Mouse (Mus musculus): ENCODE results near the gene Prkag2.
"Not testable (repeated sequence)": the region's sequence is repeated elsewhere in the genome, so short reads cannot be mapped to it uniquely, and the experiment has no call there.

Gene Prkag2

DNA sequence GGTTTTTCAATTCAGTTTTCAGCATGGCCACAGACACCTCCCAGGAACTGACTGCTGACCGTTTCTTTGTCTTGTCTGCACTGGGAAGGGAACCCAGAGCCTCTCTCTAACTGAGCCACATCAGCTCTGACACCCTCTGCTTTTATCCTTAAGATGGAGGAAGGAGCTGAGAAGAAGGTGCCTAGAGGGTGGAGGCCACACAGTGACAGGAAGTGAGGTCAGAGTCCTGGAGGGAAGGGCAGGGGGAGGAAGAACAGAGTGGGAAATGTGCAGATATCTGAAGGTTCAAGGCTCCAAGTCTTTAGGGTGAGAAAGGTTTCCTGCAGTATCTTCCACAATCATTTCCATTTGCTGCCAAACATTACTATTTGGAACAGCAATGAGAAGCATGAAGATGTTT is 205.6 kb downstream of the Prkag2 start:
- in situ Hi-C loops (cut with MboI; ENCODE audit: unreplicated experiment in 2 of 2): loop anchor here in 1 of 2 experiments (25.0 kb wide), 1 partner anchor 942 kb away; no protein-coding TSS in a partner anchor

DNA sequence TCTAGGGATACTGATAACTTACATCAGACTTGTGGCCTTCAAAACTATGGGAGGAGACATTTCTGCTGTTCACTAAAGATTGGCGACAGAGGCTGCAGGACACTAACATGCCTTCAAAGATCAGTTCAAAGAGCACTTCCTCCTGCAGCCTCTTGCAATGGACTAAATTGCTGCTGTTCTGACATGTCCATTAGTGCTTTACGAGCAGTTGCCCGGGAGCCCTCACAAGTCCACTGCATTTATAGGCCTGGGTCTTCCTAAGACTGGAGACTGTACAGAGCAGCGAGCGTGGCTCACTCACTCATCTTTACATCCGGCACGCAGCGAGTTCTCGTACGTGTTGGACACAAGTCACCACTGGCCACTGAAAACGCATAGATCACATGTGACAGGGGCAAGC is 208.0 kb downstream of the Prkag2 start:
- in situ Hi-C loops (cut with MboI; ENCODE audit: unreplicated experiment in 2 of 2): loop anchor here in 1 of 2 experiments (25.0 kb wide), 1 partner anchor 945 kb away; no protein-coding TSS in a partner anchor

DNA sequence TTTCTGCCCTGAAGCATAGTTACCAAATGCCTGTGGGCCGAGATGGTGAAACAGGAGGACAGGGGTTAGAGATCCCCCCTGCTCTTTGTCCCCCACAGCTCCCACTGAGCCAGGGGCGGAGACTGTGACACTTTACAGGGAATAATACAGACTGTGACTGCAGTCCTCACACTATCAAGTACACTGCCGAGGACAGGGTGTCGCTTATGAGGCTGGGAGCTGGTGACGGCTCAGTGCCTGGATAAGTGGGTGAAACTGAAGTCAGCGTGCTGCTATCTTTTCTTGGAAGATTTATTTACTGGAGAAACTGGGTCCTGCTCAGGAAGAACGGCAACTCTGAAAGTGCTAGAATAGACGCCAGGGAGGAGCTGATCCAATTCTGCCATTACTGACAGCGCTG is 210.6 kb downstream of the Prkag2 start:
- in situ Hi-C loops (cut with MboI; ENCODE audit: unreplicated experiment in 2 of 2): loop anchor here in 1 of 2 experiments (25.0 kb wide), 1 partner anchor 947 kb away; no protein-coding TSS in a partner anchor

DNA sequence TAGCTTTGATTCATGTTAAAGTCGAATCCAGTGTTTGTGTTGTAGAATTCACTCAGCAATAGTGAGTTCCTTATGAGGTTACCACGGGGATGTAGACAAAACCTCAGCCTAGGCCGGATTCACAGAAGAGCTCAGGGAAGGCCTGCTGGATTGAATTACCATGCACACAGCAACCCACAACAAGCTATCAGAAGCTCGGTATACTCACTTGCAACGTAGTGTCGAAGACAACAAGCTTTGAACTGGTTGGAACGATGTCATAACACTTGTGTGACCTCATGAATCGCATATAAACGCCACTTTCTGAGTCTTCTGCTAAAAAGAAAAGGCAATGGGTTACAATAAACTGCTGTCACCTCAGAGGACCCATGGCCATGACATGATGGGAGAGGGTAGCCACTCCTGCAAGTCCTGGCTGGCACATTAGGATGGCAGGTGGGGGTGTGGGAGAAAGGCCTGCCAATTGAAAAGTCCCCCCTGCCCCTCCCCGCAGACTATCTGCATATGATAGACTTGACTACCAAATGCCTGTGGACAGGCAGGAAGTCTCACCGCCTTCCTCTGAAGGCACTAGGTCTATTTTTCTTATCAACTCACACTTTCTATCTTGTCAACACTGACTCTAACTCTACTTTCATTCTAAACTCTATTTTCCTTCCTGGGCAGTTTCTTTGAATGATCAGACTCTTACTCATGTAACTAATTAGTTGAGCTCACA is 211.4 kb downstream of the Prkag2 start:
- in situ Hi-C loops (cut with MboI; ENCODE audit: unreplicated experiment in 2 of 2): loop anchor here in 1 of 2 experiments (25.0 kb wide), 1 partner anchor 948 kb away; no protein-coding TSS in a partner anchor

DNA sequence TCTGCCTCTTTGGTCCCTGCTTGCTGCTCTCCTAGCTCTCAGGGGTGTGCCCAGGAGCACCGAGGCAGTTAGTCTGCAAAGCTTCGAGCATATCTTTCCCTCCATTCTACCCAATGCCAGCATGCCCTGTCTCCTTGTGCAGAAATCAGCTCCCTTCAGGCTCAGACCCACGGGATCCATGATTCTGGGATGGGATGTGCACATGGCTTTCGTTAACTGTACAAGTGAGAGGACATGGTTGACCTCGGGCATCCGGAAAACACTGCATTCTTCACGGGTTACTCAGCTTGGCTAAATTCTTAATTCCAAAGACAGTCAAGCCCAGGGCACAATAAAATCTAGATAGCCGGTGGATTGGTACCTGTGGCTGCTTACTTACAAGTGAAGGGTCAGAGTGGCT is 213.2 kb downstream of the Prkag2 start:
- in situ Hi-C loops (cut with MboI; ENCODE audit: unreplicated experiment in 2 of 2): loop anchor here in 1 of 2 experiments (25.0 kb wide), 1 partner anchor 950 kb away; no protein-coding TSS in a partner anchor

DNA sequence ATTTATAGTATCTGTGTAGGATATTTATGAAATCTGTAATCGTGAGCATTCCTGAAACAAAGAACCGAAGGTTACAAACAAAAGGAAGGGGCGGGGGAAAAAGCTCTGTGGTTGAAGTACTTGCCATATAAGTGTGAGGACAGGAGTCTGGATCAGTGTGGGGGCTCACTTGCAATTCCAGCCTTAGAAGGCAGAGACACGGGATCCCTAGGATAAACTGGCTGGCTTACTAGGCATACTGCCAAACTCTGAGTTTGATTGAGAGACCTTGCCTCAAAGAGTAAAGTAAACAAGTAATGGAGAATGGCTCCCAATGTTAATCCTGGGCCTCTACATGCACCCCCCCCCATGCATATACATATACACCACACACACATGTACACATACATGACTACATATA is 221.7 kb downstream of the Prkag2 start:
- in situ Hi-C loops (cut with MboI; ENCODE audit: unreplicated experiment in 2 of 2): loop anchor here in 1 of 2 experiments (25.0 kb wide), 1 partner anchor 959 kb away; no protein-coding TSS in a partner anchor

DNA sequence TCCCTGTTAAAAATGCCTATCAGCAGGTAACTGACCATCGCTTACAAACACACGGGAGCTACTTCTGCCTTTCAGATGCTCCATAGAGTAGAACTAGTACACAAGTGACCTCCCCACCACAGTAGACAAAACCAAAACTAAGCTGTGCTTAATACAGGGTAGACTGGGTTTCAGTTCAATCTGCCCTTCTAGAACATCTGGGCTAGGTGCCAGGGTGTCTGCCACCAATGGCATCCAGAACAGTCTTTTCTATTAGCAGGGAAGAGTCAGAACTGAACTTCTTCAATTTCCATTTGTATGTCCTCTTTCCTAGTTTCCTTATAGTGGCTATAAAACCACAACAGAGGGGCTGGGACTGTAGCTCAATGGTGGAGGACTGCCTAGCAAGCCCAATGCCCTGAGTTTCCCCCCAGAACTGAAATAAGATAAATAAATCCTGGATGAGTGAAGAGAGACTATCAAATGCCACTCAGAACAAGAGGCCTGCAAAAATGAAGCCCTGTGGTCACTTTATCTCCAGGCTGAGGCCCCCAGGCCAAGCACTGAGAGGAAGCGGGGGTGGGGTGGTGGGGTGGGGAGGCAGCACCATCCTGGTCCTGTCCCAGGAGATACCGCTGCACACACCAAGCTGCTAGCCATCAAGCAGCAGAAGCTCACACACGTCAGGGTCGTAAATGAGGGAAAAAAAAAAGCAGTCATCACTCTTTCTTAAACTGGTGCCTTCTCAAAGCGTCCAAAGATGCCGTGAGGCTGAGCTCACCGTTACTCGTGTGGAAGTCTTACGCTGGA is 222.4 kb downstream of the Prkag2 start:
- in situ Hi-C loops (cut with MboI; ENCODE audit: unreplicated experiment in 2 of 2): loop anchor here in 1 of 2 experiments (25.0 kb wide), 1 partner anchor 959 kb away; no protein-coding TSS in a partner anchor

DNA sequence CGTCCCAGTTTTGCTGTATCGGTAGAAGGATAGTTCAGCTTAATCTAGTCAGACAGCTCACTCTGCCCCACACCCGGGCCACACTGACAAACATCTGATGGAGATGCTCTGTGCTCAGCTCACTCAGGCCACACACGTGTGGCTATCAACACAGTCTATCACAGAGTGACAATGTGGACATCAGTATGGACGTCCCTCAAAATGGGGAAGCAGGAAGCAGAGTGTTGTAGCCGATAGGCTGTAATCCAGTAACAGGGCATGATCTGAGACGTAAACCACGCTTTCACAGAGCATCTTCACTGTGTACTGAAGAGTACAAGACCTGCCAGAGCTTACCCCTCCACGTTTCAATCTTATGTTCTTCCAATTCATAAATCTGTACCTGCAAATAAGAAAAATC is 223.8 kb downstream of the Prkag2 start:
- in situ Hi-C loops (cut with MboI; ENCODE audit: unreplicated experiment in 2 of 2): loop anchor here in 1 of 2 experiments (25.0 kb wide), 1 partner anchor 961 kb away; no protein-coding TSS in a partner anchor

DNA sequence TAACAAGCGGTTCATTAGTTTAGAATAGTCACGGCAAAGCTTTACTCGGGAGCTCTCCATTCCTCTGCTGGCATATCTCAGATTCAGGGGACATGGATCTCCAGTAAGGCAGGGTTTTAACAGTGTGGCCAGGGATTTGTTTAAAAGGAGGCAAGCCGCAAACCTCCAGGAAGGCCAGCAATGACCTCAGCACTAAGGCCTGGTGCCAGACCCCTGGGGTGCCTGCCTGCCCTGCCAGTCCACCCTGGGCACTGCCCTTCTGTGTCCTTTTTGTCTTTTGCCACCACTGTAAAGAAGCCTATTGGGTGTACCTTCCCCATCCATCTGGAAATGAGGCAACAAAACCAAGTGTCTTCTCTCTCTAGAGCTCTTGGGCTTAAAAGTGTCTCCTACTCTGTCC is 226.3 kb downstream of the Prkag2 start:
- in situ Hi-C loops (cut with MboI; ENCODE audit: unreplicated experiment in 2 of 2): no loop called here

DNA sequence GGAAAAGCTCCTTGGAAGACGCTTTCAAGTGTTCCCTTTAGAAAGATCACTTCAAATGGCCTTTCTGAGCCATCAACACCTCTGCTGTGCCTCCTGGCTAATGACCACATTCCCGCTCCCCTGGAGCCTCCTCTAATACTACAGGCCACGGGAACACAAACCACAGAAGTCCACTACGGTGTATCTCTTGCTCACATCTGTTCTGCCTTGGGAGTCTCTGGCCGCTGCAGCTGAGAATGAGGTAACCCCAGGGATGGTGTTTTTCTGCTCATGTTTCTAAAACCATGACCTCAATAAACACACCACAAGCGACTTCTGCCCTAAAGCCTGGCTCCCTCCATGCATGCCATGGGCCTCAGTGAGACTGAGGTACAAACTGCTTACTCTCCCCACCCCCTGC is 227.2 kb downstream of the Prkag2 start:
- in situ Hi-C loops (cut with MboI; ENCODE audit: unreplicated experiment in 2 of 2): no loop called here

DNA sequence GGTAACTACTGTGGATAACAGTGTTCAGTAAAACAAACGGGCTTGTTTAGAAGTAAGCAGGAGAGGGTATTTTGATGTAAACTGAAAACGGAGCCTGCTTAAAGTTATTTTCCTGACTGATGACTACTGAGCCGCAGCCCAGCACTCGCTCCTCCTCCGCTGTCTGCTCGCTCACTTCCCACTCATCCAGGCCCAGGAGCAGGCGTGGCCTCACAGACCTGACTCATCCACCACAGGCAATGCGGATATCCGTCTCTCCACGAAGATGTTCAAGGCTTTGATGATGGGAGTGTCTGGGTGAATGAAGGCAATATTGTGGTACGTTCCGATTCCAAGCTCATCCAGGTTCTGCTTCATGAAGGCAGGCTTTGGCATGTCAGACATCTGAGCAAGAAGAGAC is 229.2 kb downstream of the Prkag2 start:
- in situ Hi-C loops (cut with MboI; ENCODE audit: unreplicated experiment in 2 of 2): no loop called here

DNA sequence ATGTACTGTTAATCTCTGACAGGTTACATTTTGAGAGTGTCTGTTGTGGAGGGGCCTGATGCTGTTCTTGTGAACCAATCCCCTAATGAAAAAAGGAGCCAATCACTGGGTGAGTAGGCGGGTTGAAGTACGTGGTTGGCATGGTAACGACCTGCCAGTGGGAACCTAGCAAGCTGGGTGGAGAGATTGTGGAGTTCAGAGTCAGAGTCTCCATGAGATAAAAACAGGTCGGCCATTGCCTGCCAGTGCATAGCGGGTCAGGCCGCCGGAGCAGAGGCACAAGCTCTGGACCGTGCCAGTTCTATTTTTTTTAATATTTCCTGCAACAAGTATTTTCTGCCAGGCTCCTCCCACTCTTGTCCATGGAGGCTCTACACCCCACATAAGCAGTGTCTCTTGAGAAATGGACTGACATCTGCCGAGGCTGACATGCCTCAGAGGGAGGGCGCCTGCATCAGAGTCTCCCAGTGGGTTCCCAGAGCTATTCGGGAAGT is 230.6 kb downstream of the Prkag2 start:
- in situ Hi-C loops (cut with MboI; ENCODE audit: unreplicated experiment in 2 of 2): no loop called here

DNA sequence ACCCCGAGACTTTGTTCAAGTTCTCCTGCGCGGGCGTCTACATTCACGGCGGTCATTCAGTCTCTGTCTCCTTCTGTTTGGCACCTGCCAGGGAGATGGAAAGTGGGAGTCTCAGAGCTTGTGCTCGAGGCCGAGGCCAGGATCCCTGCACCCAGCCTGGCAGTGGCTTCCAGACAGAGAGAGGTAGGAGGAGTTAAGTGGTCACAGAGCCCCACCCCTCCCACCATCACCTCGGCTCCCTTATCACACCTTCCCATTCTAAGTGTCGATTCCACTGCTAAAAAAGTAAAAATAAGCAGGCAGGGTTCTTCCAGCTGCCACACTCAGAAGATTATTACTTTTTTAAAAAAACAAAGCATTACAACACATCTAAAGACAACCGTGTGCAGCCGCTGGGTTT is 236.6 kb downstream of the Prkag2 start:
- in situ Hi-C loops (cut with MboI; ENCODE audit: unreplicated experiment in 2 of 2): no loop called here

DNA sequence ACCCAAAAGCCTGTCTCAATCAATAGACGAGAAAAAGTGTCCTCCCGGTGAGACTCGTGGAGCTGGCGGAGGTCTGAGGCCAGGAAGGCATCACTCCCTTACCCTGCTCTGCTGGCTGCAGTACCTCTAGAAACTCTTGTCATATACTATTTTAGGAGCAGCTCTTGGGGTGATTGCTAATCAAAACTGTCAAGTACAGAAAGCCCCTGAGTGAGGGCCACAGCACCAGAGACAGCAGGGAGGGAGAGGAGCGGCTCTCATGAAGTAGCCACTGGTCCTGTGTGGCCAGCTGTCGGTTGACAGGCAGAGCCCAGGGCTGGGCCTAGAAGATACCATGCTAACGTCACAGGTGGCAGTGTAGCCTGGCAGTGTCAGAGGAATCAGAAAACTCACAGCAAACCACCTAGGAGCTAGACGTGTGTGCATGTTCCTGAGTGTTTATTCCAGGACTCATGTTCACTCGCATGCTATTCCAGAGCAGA is 239.0 kb downstream of the Prkag2 start:
- in situ Hi-C loops (cut with MboI; ENCODE audit: unreplicated experiment in 2 of 2): no loop called here

DNA sequence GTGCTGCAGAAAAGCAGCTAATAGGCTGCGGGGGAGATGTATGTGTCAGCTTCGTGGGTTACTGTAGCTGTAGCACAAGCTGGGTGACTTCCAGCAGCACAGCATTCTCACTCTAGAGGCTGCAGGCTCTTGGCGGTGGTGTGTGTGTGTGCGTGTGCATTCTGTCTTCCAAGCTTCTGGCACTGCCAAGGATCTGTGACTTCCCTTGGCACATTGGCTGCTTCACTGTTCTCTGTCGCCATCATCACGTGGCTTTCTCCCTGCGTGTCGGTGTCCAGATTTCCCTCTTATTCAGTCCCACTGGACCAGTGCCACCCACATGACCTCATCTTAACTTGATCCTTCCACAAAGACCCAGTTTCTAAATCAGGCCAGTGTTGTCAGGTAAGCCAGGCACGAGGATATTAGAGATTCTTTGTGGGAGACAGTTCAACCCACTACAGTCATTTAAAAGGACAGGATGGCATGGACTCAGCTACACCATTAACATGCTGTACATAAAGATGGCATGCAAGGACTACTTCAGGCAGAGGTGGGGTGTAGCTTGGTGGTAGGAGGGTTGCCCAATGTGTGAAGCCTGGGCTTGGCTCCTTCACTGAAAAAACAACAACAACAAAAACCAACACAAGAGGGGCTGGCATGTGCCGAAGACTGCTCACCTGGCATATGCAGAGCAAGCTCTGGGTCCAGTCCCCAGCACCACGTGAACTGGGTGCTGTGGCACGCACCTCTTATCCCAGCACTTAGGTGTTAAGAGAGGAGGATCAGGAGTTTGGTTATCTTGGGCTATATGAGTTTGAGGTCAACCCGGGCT is 239.6 kb downstream of the Prkag2 start:
- in situ Hi-C loops (cut with MboI; ENCODE audit: unreplicated experiment in 2 of 2): no loop called here

DNA sequence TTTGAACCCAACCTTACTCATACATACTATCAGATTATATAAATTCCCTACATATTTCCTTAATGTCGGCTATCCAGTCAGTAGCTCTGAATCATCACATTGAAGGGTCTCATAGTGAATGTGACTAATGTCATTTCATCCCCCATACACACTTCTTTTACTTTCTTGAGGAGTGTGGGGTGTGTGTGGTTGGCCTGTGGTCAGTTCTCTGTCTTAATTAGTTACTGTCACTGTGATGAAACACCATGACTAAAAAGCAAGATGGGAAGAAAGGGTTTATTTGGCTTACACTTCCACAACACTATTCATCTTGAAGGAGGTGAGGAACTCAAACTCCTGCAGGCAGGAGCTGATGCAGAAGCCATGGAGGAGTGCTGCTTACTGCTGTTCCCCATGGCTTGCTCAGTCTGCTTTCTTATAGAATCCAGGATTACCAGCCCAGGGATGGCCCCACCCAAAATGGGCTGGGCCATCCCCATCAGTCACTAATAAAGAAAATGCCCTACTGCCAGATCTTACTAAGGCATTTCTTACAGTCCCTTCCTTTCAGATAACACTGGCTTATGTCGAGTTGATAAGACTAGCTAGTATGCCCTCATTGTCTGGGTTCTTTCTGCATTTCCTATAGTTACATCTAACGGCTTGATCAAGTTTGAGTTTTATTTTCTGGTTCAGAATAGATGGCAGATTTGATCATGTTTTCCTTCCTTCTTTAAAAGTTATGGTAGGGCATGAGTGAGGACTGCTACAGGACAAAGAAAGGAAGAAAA is 240.5 kb downstream of the Prkag2 start:
- in situ Hi-C loops (cut with MboI; ENCODE audit: unreplicated experiment in 2 of 2): no loop called here

DNA sequence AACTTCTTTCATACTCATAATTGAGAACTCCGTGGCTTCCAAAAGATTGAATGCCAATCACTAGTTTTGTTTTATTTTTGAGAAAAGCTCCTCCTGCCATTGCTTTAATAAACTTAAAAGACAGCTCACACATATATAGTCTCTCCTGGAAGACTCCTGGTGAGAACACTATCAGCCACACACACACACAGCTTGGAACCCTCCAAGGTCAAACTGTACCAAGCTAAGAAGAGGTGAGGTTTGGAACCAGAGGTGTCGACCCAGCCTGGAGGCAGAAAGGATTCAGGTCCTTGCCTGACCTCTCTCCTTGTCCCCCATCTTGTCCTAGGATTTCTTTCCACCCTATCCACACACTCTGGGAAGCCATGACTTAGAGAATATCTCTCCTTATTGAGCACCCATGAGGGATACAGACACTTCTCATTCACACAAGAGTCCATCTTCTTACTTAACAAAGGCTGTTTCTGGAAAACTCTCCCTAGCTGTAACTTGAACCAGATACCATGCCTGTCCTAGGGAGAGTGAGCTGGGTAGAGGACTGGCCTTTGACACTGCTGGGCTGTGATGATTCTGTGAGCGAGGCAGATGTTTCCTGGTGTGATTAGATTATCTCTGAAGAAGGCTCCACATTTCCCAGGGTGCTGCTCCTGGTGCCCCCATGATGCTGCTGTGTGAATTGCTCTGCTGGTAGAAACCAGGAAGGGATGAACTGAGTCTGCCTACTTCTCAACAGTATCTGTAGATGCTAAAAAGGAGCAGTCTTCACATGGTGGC is 245.4 kb downstream of the Prkag2 start:
- in situ Hi-C loops (cut with MboI; ENCODE audit: unreplicated experiment in 2 of 2): no loop called here

DNA sequence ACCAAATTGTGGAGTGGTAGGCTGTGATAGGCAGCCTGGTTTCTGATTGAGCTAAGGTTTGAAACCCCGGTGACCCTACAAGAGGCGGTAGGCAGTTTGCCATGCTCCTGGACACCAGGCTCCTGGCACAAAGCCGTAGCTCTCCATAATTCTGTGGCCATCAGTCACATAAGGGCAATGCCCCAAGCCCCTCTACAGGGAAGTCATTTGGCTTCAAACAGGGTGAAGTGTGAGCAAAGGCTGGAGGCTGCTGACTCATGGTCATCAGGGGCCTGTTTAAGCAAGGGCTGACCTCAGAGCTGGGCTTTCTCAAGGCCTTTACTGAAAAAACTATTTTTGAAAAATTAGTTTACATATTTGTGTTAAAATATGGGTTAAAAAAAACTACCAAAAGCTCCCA is 246.2 kb downstream of the Prkag2 start:
- in situ Hi-C loops (cut with MboI; ENCODE audit: unreplicated experiment in 2 of 2): no loop called here

DNA sequence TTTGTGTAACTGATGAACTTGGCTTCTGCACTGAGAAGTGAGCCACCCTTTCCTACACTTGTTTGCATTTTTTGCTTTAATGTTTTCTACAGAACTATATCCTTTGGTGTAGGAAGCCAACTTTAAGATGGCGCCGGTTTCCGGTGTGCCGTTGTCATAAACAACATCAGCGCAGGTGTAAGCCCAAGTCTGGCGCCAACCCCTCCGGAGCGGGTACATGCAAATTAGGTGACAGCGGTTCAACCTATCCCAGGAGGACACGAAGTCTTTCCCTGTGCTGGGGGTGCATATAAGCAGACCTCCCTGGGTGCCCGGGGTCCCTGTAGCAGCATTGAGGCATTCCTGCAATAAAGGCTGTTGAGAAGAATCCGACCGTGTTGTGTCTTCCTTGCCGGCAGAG is 252.2 kb downstream of the Prkag2 start:
- in situ Hi-C loops (cut with MboI; ENCODE audit: unreplicated experiment in 2 of 2): not testable (repeated sequence)
